Mouse (Mus musculus): ENCODE measurements around the gene Zfp462. TPM values are rescaled to one million over a fixed set of nuclear protein-coding genes. Genes with fewer than 3 reads are reported as not detected.

Zfp462 gene
- polyA plus RNA-seq, 1 experiment from 2014 or later: 20.5 TPM

GRCm38 (mm10) chr4:55013563-55014248 lies 68.9 kb downstream of the Zfp462 start:
- Histone ChIP-seq H3K9ac (replicated peaks; ENCODE audit: low read depth, low read length) (no peak overlapping the region), H3K9me3 (ENCODE audit: control insufficient read depth, low read length) (no peaks in the 10 kb centered on the region), H3K4me3 (replicated peaks; ENCODE audit: low read length) (no peak overlapping the region), H3K4me1 (replicated peaks; ENCODE audit: control insufficient read depth, insufficient read depth, low read length) (no peaks in the 10 kb centered on the region), H3K27ac (ENCODE audit: low read length) (no peak overlapping the region), H3K27me3 (replicated peaks; ENCODE audit: control insufficient read depth, insufficient read depth, low read length) (no peaks in the 10 kb centered on the region), H3K36me3 (ENCODE audit: control insufficient read depth, insufficient read depth) (peaks cover 72% of the 10 kb centered on the region), H3K4me2 (ENCODE audit: low read length) (no peak overlapping the region)
- ATAC-seq: peak; percentile 19; the same call in 1 of the 2 replicates
- WGBS: 71% methylated on average over 16 of the region's 16 CpGs

DNA sequence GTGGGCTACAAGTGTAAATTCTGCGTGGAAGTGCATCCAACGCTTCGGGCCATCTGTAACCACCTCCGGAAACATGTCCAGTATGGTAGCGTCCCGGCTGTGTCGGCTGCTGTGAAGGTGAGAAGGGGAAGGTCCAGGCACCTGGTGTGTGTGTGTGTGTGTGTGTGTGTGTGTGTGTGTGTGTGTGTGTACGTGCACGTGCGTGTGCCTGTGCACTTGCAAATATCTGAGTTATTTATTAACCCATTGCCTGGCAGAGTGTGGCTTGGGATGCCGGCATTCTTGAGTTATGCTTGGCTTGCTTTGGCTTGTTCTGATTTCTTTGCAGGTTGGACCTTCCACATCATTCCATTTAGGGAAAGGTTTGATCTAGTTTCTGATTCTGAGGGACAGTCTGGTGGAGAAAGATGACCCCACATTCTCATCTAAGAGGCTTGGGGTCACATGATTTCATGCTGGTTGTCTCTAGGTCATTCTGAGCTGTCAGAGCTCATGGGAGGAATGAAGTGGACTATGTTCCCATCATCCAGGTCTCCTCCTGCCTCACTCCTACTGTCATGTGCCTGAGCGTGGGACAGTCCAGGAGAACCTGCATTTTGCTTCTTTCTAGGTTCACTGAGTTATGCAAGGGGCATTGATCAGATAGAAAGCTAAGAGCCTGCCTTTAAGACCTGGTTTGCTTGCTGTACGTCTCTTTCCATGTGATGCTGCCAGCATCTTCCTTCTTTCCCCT lies 70.0 kb downstream of the Zfp462 start:
- WGBS: 95% methylated on average over 13 of the region's 13 CpGs
- peaks cover 67% of the 10 kb centered on the region for H3K36me3 ChIP-seq (ENCODE audit: control insufficient read depth, insufficient read depth)
- H3K9ac ChIP-seq (replicated peaks; ENCODE audit: low read depth, low read length): no peak overlapping the region
- no peak overlapping the region for H3K4me3 ChIP-seq (replicated peaks; ENCODE audit: low read length)
- H3K4me1 ChIP-seq (replicated peaks; ENCODE audit: control insufficient read depth, insufficient read depth, low read length): no peaks in the 10 kb centered on the region
- no peaks in the 10 kb centered on the region for H3K9me3 ChIP-seq (ENCODE audit: control insufficient read depth, low read length)
- no peak overlapping the region for H3K4me2 ChIP-seq (ENCODE audit: low read length)
- H3K27me3 ChIP-seq (replicated peaks; ENCODE audit: control insufficient read depth, insufficient read depth, low read length): no peaks in the 10 kb centered on the region
- no peak for ATAC-seq
- no peak overlapping the region for H3K27ac ChIP-seq (ENCODE audit: low read length)

DNA sequence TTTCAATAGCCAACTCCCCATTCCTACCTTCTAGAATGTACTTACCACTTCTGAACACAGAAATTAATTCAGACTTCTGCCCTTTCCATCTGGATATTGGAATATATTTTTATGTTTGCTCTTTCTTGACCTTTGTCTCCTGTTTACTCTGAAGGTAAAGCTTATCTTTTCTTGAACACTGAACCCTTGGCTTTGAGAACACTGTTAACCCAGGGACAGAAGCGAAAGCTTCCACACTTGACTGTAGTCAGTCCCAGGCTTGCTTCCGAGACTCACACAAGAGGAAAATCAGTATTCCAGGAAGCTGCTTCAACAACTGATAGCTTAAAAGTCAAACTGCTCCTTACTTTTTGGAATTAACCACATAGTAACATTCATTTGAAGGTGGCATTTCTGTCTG lies 70.7 kb downstream of the Zfp462 start:
- Histone ChIP-seq H3K9me3 (ENCODE audit: control insufficient read depth, low read length) (no peaks in the 10 kb centered on the region), H3K27me3 (replicated peaks; ENCODE audit: control insufficient read depth, insufficient read depth, low read length) (no peaks in the 10 kb centered on the region), H3K36me3 (ENCODE audit: control insufficient read depth, insufficient read depth) (peaks cover 66% of the 10 kb centered on the region), H3K4me3 (replicated peaks; ENCODE audit: low read length) (no peak overlapping the region), H3K27ac (ENCODE audit: low read length) (no peak overlapping the region), H3K9ac (replicated peaks; ENCODE audit: low read depth, low read length) (no peak overlapping the region), H3K4me2 (ENCODE audit: low read length) (no peak overlapping the region), H3K4me1 (replicated peaks; ENCODE audit: control insufficient read depth, insufficient read depth, low read length) (no peaks in the 10 kb centered on the region)
- no peak for ATAC-seq
- 95% methylated on average over 2 of the region's 2 CpGs for WGBS

DNA sequence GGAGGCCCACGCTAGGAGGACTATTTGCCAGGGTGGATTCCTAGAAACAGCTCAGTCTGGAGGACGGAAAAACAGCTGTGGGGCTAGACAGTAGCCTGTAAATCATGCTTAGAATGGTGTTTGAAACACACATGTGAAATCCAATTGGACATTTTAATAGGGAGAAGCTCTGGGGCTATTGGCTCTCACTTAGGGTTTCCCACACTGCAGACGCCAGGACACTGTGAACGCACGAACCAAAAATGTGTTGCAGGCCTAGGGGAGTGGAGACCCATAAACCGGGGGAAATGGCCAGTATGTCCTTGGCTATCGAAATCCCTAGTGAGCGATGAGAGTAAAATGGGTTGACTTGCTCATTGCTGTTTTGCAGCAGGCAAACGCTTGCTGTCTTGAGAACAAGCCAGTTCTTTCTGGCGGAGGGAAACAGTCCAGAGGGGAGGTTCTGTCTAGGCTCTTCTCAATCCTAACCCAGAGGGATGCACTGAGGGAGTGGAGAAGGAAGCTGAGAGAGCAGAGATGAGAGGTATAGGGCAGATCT lies 81.3 kb downstream of the Zfp462 start:
- Histone ChIP-seq H3K27ac (ENCODE audit: low read length) (no peak overlapping the region), H3K36me3 (ENCODE audit: control insufficient read depth, insufficient read depth) (peaks cover 28% of the 10 kb centered on the region), H3K9me3 (ENCODE audit: control insufficient read depth, low read length) (no peaks in the 10 kb centered on the region), H3K4me1 (replicated peaks; ENCODE audit: control insufficient read depth, insufficient read depth, low read length) (0 out of 2 replicates have a peak, but pooled peaks cover 3% of the 10 kb centered on the region), H3K9ac (replicated peaks; ENCODE audit: low read depth, low read length) (no peak overlapping the region), H3K27me3 (replicated peaks; ENCODE audit: control insufficient read depth, insufficient read depth, low read length) (no peaks in the 10 kb centered on the region), H3K4me3 (replicated peaks; ENCODE audit: low read length) (no peak overlapping the region), H3K4me2 (ENCODE audit: low read length) (no peak overlapping the region)
- WGBS: 83% methylated on average over 10 of the region's 10 CpGs
- ATAC-seq: no peak

GRCm38 (mm10) chr4:55030401-55030800 lies 85.6 kb downstream of the Zfp462 start:
- 79% methylated on average over 5 of the region's 5 CpGs for WGBS
- Histone ChIP-seq H3K27me3 (replicated peaks; ENCODE audit: control insufficient read depth, insufficient read depth, low read length) (no peaks in the 10 kb centered on the region), H3K9ac (replicated peaks; ENCODE audit: low read depth, low read length) (no peak overlapping the region), H3K4me2 (ENCODE audit: low read length) (no peak overlapping the region), H3K4me3 (replicated peaks; ENCODE audit: low read length) (no peak overlapping the region), H3K9me3 (ENCODE audit: control insufficient read depth, low read length) (no peaks in the 10 kb centered on the region), H3K36me3 (ENCODE audit: control insufficient read depth, insufficient read depth) (peaks cover 7% of the 10 kb centered on the region; the same call in 1 of the 2 replicates), H3K4me1 (replicated peaks; ENCODE audit: control insufficient read depth, insufficient read depth, low read length) (0 out of 2 replicates have a peak, but pooled peaks cover 7% of the 10 kb centered on the region), H3K27ac (ENCODE audit: low read length) (no peak overlapping the region)
- ATAC-seq: peak; percentile 27; the same call in 1 of the 2 replicates

DNA sequence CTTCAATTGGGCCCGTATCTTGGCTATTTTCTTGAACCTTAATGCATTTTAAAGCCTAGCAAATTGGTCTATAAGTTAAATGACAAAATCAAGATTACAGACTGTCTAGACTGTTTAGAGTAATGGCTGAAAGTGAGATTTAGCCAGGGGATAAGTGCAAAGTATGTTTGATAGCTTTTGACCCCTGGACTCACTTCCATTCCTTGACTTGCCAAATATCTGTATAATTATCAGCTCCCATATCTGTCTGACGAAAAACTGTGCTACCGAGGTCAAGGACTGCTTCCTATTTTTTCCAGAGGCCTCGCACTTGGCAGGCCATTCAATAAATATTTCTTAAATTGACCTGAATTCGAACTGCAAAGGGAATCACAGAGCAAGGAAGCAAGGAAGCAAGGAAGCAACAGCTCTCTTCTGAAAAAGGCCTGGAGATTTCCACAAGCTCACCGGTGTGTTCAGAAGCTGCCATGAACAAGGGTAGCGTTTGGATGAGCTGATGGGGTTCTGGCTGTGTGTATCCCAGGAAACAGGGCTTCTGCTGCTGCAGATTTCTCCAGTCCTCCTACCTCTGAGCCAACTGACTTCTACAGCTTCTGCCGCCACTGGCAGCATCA lies 87.6 kb downstream of the Zfp462 start:
- no peak overlapping the region for H3K4me2 ChIP-seq (ENCODE audit: low read length)
- no peak for ATAC-seq
- no peak overlapping the region for H3K9ac ChIP-seq (replicated peaks; ENCODE audit: low read depth, low read length)
- no peak overlapping the region for H3K4me3 ChIP-seq (replicated peaks; ENCODE audit: low read length)
- no peaks in the 10 kb centered on the region for H3K27me3 ChIP-seq (replicated peaks; ENCODE audit: control insufficient read depth, insufficient read depth, low read length)
- 80% methylated on average over 8 of the region's 8 CpGs for WGBS
- 0 out of 2 replicates have a peak, but pooled peaks cover 4% of the 10 kb centered on the region for H3K4me1 ChIP-seq (replicated peaks; ENCODE audit: control insufficient read depth, insufficient read depth, low read length)
- H3K36me3 ChIP-seq (ENCODE audit: control insufficient read depth, insufficient read depth): peaks cover 8% of the 10 kb centered on the region
- no peak overlapping the region for H3K27ac ChIP-seq (ENCODE audit: low read length)
- H3K9me3 ChIP-seq (ENCODE audit: control insufficient read depth, low read length): no peaks in the 10 kb centered on the region

DNA sequence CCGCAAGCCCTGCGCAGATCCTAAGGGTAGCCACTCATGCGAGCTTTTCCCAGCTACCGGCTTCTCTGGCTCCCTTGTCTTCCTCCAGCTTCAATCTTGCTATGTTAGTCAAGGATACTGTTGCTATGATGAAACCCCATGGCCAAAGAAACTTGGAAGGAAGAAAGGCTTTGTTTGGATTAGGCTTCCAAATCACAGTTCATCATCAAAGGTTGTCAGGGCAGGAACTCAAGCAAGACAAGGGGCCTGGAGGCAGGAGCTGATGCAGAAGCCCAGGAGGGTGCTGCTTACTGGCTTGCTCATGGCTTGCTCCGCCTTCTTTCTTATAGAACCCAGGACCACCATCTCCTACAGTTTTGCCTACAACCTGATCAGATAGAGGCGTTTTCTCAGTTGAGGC lies 88.6 kb downstream of the Zfp462 start:
- Histone ChIP-seq H3K9me3 (ENCODE audit: control insufficient read depth, low read length) (no peaks in the 10 kb centered on the region), H3K27me3 (replicated peaks; ENCODE audit: control insufficient read depth, insufficient read depth, low read length) (no peaks in the 10 kb centered on the region), H3K36me3 (ENCODE audit: control insufficient read depth, insufficient read depth) (peaks cover 5% of the 10 kb centered on the region), H3K4me1 (replicated peaks; ENCODE audit: control insufficient read depth, insufficient read depth, low read length) (0 out of 2 replicates have a peak, but pooled peaks cover 4% of the 10 kb centered on the region), H3K4me3 (replicated peaks; ENCODE audit: low read length) (no peak overlapping the region), H3K27ac (ENCODE audit: low read length) (no peak overlapping the region), H3K9ac (replicated peaks; ENCODE audit: low read depth, low read length) (no peak overlapping the region), H3K4me2 (ENCODE audit: low read length) (no peak overlapping the region)
- no peak for ATAC-seq
- 93% methylated on average over 6 of the region's 6 CpGs for WGBS

- no peak overlapping the region for H3K9ac ChIP-seq (replicated peaks; ENCODE audit: low read depth, low read length)
- H3K27me3 ChIP-seq (replicated peaks; ENCODE audit: control insufficient read depth, insufficient read depth, low read length): no peaks in the 10 kb centered on the region
- no peak overlapping the region for H3K4me3 ChIP-seq (replicated peaks; ENCODE audit: low read length)
- no peak overlapping the region for H3K27ac ChIP-seq (ENCODE audit: low read length)
- ATAC-seq: no peak
- WGBS: 95% methylated on average over 6 of the region's 6 CpGs
- peaks cover 23% of the 10 kb centered on the region for H3K4me1 ChIP-seq (replicated peaks; ENCODE audit: control insufficient read depth, insufficient read depth, low read length)
- peaks cover 7% of the 10 kb centered on the region; the same call in 1 of the 2 replicates for H3K36me3 ChIP-seq (ENCODE audit: control insufficient read depth, insufficient read depth)
- no peak overlapping the region for H3K4me2 ChIP-seq (ENCODE audit: low read length)
- no peaks in the 10 kb centered on the region for H3K9me3 ChIP-seq (ENCODE audit: control insufficient read depth, low read length)
Observed at GRCm38 (mm10) chr4:55038139-55038538, 93.3 kb downstream of the Zfp462 start.
